Mouse (Mus musculus) midbrain, embryonic 14.5 days (tissue): ENCODE data around the gene Exd1. TPM values are rescaled to one million over a fixed set of nuclear protein-coding genes. Genes with fewer than 3 reads are reported as not detected.

ENCODE experiments used
- ATAC-seq: fragments of 200-750 bp; cut with Nextera tagmentation; 2 replicates; pipeline ENCODE4 v1.8.0; 2017; ENCODE audit warnings: moderate number of reproducible peaks, moderate library complexity; ENCODE audit not compliant: low FRiP score, low TSS enrichment
- DNase-seq: peaks from one replicate; pipeline ENCODE4 v3.0.0-alpha.2; 2015
- H3K27ac ChIP-seq: fragments of 300-500 bp; sonication (generic); replicated peaks from 2 replicates; pipeline ENCODE4 v1.5.1; 2014; ENCODE audit warnings: mild to moderate bottlenecking, low read depth, low read length, moderate library complexity
- H3K27me3 ChIP-seq: fragments of 300-500 bp; sonication (generic); 2 replicates; pipeline ENCODE4 v1.6.1; 2014; ENCODE audit warnings: low read length, control low read depth, mixed read lengths; ENCODE audit not compliant: control insufficient read depth, insufficient read depth
- H3K36me3 ChIP-seq: fragments of 300-500 bp; sonication (generic); 2 replicates; pipeline ENCODE4 v1.6.1; 2014; ENCODE audit warnings: low read length, control low read depth; ENCODE audit not compliant: control insufficient read depth, insufficient read depth
- H3K4me1 ChIP-seq: fragments of 300-500 bp; sonication (generic); 2 replicates; pipeline ENCODE4 v1.6.1; 2014; ENCODE audit warnings: mild to moderate bottlenecking, antibody characterized with exemption, low read length, control low read depth; ENCODE audit not compliant: control insufficient read depth, insufficient read depth
- H3K4me2 ChIP-seq: fragments of 300-500 bp; sonication (generic); 2 replicates; pipeline ENCODE4 v1.6.1; 2014; ENCODE audit warnings: mild to moderate bottlenecking, low read length, moderate library complexity
- H3K4me3 ChIP-seq: fragments of 300-500 bp; sonication (generic); replicated peaks from 2 replicates; pipeline ENCODE4 v1.5.1; 2014; ENCODE audit warnings: low read depth, low read length
- H3K9ac ChIP-seq: fragments of 300-500 bp; sonication (generic); replicated peaks from 2 replicates; pipeline ENCODE4 v1.6.1; 2014; ENCODE audit warnings: mild to moderate bottlenecking, low read length, moderate library complexity
- H3K9me3 ChIP-seq: fragments of 300-500 bp; sonication (generic); 2 replicates; pipeline ENCODE4 v1.6.1; 2016; ENCODE audit warnings: low read length, control low read depth, mixed read lengths; ENCODE audit not compliant: control insufficient read depth
- WGBS: fragments of 180-500 bp; shearing (Covaris S2); extraction: QIAGEN DNeasy Blood & Tissue Kit; methylation state at CpG from one replicate; pipeline ENCODE4 v1.1.7; 2014; 5-methylcytosine and 5-hydroxymethylcytosine counted together
- polyA plus RNA-seq: library from polyadenylated mRNA; unstranded; fragments of >200 nt; fragmentation: Nextera tagmentation; extraction: Ambion mirVana; gene quantifications from 2 replicates; pipeline ENCODE4 v1.2.1, GENCODE M21; 2014

The Exd1 gene
- polyA plus RNA-seq, 1 experiment from 2014 or later: 0.50 TPM

DNA sequence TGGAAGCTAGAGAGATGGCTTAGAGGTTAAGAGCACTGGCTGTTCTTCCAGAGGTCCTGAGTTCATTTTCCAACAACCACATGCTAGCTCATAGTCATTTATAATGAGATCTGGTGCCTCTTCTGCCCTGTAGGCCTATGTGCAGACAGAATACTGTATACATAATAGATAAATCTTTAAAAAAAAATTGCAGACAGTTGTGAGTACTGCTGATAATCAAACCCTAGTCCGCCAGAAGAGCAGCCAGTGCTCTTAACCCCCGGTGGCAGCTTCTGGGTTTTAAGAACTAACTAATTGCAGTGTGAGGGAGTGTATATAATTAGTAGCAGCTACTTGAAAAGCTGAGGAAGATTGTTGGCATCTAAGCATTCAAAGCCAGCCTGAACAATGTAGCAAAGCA, 36.0 kb upstream of the Exd1 start:
- Histone ChIP-seq H3K9me3 (no peaks in the 10 kb centered on the region), H3K4me3 (no peak overlapping the region), H3K9ac (no peak overlapping the region), H3K4me2 (no peak overlapping the region), H3K27me3 (no peaks in the 10 kb centered on the region), H3K27ac (no peak overlapping the region), H3K4me1 (no peaks in the 10 kb centered on the region), H3K36me3 (peaks cover 25% of the 10 kb centered on the region)
- ATAC-seq (no peak), DNase-seq (no peak)
- 83% methylated on average over 2 of the region's 2 CpGs for WGBS

DNA sequence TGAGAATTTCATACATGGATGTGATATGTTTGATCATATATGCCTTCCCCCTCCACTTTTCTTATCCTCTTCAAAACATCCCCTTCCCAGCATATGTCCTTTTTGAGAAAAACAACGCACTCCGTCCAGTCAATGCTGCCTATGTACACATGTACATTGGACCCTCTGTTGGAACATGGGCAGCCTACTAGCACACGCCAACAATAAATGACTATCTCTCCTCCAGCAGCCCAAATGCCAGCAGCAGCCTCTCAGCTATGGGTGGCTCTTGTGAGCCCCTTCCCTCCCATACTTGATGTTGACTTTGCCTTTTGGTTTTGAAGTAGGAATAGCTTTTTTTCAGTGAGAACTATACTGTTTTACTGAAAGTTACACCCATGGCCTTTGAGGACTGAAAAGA, 34.1 kb upstream of the Exd1 start:
- H3K4me2 ChIP-seq: no peak overlapping the region
- no peak overlapping the region for H3K4me3 ChIP-seq
- no peaks in the 10 kb centered on the region for H3K9me3 ChIP-seq
- ATAC-seq (no peak), DNase-seq (no peak)
- peaks cover 21% of the 10 kb centered on the region for H3K36me3 ChIP-seq
- H3K9ac ChIP-seq: no peak overlapping the region
- H3K27me3 ChIP-seq: no peaks in the 10 kb centered on the region
- no peak overlapping the region for H3K27ac ChIP-seq
- H3K4me1 ChIP-seq: no peaks in the 10 kb centered on the region
- WGBS: 97% methylated on average over 3 of the region's 3 CpGs

DNA sequence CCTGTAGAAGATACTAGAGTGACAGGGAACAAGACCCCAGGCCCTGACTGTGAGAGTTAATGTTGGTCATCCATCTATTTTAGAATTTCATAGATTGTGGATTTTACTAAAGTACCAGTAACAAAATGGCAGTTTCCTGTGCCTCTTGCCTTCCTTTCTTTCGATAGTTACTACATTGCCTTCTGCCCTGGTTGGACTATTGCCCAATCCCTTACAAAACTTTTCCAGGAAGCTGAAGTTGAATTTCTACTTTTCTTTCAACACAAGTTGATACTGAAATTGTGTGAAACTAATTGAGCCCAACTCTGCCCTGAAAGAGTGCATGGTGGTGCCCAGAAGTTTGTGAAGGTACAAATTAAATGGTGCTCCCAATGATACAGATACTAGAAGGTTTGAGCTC, 25.0 kb upstream of the Exd1 start:
- H3K27me3 ChIP-seq: no peaks in the 10 kb centered on the region
- H3K4me3 ChIP-seq: no peak overlapping the region
- H3K36me3 ChIP-seq: peaks cover 38% of the 10 kb centered on the region
- no peaks in the 10 kb centered on the region for H3K9me3 ChIP-seq
- H3K4me1 ChIP-seq: no peaks in the 10 kb centered on the region
- H3K4me2 ChIP-seq: no peak overlapping the region
- DNase-seq (no peak), ATAC-seq (no peak)
- WGBS: 94% methylated on average over 1 of the region's 1 CpGs
- no peak overlapping the region for H3K9ac ChIP-seq
- H3K27ac ChIP-seq: no peak overlapping the region

DNA sequence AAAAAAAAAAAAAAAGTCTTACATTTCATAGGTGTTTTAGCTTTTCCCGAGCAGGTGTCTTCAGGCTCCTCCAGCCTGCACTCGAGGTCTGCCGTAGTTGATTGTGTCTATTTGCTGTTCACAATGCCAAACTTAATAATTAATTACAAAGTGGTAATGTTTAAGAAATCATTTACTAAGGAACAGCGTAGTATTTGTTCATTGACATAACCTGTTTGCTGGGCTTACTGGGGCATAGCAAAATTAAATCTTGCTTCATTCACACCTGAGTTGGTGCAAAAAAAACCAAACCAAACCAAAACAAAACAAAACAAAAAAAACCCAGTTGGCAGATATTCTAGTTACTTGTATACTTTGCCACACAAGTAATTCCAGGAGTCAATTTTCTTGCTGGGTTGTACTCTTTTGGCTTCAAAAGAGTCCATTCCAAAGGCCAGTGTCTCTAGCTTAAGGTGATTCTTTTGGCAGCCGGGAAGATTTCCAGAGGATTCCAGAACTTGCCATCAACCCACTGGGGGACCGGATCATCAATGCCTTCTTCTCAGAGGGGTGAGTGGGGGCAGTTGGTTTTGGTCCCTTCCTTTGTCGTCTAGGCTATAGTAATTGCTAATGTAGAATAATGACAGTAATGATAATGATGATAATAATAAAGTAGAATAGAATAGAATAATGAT, 18.9 kb upstream of the Exd1 start:
- Histone ChIP-seq H3K27ac (no peak overlapping the region), H3K4me2 (no peak overlapping the region), H3K27me3 (no peaks in the 10 kb centered on the region), H3K9ac (no peak overlapping the region), H3K9me3 (no peaks in the 10 kb centered on the region), H3K36me3 (peaks cover 35% of the 10 kb centered on the region), H3K4me1 (no peaks in the 10 kb centered on the region), H3K4me3 (no peak overlapping the region)
- no peak for DNase-seq
- no peak for ATAC-seq
- WGBS: 92% methylated on average over 7 of the region's 7 CpGs

DNA sequence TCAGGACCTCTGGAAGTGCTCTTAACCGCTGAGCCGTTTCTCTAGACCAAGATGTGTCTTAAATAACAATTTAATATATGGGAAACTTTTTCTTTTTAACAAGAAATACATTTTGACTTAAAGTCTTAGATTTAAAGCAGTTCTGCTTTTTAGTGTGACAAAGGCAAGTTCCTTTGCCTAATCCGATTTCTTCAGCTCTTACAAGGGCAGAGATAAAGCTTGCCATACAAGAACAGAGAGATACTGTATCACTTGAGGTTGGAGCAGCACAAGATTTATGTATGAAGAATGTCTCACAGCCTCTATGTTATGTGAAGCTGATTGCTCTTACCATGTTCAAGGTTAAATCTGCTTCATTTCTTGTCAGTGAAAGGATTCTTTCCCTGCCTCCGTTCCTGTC, 17.9 kb upstream of the Exd1 start:
- H3K4me2 ChIP-seq: no peak overlapping the region
- no peak for DNase-seq
- no peak overlapping the region for H3K9ac ChIP-seq
- WGBS: 94% methylated on average over 4 of the region's 4 CpGs
- ATAC-seq: no peak
- H3K4me3 ChIP-seq: no peak overlapping the region
- H3K4me1 ChIP-seq: no peaks in the 10 kb centered on the region
- H3K9me3 ChIP-seq: no peaks in the 10 kb centered on the region
- H3K36me3 ChIP-seq: peaks cover 38% of the 10 kb centered on the region
- H3K27ac ChIP-seq: no peak overlapping the region
- H3K27me3 ChIP-seq: no peaks in the 10 kb centered on the region

DNA sequence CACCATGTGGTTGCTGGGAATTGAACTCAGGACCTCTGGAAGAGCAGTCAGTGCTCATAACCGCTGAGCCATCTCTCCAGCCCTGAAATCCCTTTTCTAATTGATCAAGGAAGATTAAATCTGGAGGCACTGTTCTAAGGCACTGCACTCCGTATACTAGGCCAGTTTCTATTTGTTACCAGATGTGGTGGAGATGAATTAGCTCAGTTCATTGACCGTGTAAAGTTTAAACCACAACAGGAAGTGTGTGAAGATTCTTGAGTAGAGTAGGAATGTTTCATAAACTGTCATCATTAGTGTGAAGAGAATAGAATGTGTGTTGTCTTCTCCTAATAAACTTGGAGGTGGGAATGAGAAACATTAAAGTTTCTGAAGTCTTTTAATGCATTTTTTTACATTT, 14.4 kb upstream of the Exd1 start:
- Histone ChIP-seq H3K27me3 (no peaks in the 10 kb centered on the region), H3K9me3 (no peaks in the 10 kb centered on the region), H3K4me1 (no peaks in the 10 kb centered on the region), H3K36me3 (peaks cover 22% of the 10 kb centered on the region), H3K27ac (no peak overlapping the region), H3K4me2 (no peak overlapping the region), H3K4me3 (no peak overlapping the region), H3K9ac (no peak overlapping the region)
- DNase-seq: no peak
- ATAC-seq: no peak
- WGBS: 90% methylated on average over 3 of the region's 3 CpGs

DNA sequence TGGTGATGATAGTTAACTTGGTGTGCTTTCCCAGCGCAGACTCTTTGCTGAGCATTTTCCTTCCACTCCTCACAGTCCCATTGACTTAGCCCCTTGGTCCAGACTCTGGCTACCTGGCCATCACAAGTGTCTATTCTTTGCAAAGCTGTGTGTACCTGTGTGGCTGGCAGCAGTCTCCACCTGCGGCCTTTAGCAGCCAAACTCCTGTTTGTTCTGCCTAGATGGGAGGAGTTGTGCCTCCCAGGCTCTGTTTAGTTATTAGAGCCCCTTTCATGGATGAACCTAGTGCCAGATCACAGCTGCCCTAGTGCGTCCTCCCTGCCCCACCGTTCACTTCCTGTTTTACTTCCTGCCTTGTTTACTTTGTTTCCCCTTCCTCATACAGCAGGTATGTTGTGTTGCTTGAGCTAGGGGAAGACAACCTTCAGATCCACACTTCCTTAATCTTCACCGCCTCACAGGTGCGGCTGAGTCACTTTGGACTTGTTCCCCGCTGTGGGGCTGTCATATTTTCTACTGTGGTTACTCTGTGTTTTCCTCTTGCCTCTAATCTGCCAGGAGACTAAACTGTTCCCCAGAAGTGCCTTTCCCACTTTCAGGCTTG, 11.4 kb upstream of the Exd1 start:
- DNase-seq (no peak), ATAC-seq (no peak)
- no peaks in the 10 kb centered on the region for H3K4me1 ChIP-seq
- peaks cover 9% of the 10 kb centered on the region for H3K36me3 ChIP-seq
- no peak overlapping the region for H3K27ac ChIP-seq
- WGBS: 85% methylated on average over 7 of the region's 7 CpGs
- H3K9ac ChIP-seq: no peak overlapping the region
- no peaks in the 10 kb centered on the region for H3K27me3 ChIP-seq
- H3K4me2 ChIP-seq: no peak overlapping the region
- no peak overlapping the region for H3K4me3 ChIP-seq
- no peaks in the 10 kb centered on the region for H3K9me3 ChIP-seq

DNA sequence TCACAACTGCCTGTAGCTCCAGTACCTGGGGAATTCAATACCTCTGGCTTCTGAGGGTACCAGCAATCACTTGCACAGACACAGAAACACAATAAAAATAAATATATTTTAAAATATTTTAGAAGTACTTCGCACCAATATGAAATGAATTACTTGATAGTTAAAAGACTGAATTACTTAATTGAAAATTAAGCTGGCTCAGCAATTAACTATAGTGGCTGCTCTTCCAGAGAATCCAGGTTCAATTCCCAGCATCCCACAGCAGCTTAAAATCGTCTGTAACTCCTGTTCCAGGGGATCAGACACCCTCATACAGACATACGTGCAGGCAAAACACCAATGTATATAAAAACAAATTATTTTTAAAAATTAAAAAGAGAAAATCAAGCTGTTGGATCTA, 10.6 kb upstream of the Exd1 start:
- no peak for ATAC-seq
- Histone ChIP-seq H3K36me3 (peaks cover 3% of the 10 kb centered on the region; the same call in 1 of the 2 replicates), H3K27ac (no peak overlapping the region), H3K9ac (no peak overlapping the region), H3K9me3 (no peaks in the 10 kb centered on the region), H3K4me2 (no peak overlapping the region), H3K4me3 (no peak overlapping the region), H3K4me1 (no peaks in the 10 kb centered on the region), H3K27me3 (no peaks in the 10 kb centered on the region)
- no peak for DNase-seq
- WGBS: 91% methylated on average over 3 of the region's 3 CpGs

DNA sequence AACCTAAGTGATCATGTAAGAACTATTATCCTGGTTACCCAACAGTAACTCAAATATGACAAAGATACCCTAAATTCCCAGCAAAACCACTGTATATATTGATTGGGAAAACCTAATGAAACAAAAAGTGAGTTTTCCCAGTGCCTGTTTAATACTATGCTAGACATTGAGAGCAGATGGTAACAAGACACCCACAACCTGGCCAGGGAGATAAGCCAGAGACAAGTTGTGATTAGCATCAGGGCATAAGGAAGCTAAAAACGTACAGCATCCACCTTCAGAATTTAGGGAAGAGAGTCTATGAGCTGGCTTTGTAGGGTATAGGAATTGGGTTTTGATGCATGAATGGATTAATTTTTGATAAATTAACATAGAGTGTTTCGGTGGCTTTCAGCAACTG, 2.3 kb upstream of the Exd1 start:
- H3K36me3 ChIP-seq: no peaks in the 10 kb centered on the region
- WGBS: 76% methylated on average over 2 of the region's 2 CpGs
- H3K27ac ChIP-seq: no peak overlapping the region
- no peaks in the 10 kb centered on the region for H3K27me3 ChIP-seq
- no peak for ATAC-seq
- no peak overlapping the region for H3K4me3 ChIP-seq
- DNase-seq: no peak
- H3K9me3 ChIP-seq: no peaks in the 10 kb centered on the region
- H3K4me1 ChIP-seq: peaks cover 12% of the 10 kb centered on the region
- H3K4me2 ChIP-seq: no peak overlapping the region
- H3K9ac ChIP-seq: no peak overlapping the region
